Mouse (Mus musculus) stomach, postnatal 0 days (tissue): ENCODE measurements around the gene Gse1.

Experiments used
- CTCF ChIP-seq: IDR thresholded peaks from 2 replicates; pipeline ENCODE4 v1.5.1; 2016; ENCODE audit warnings: antibody characterized with exemption, low read depth, mild to moderate bottlenecking, moderate library complexity
- EP300 ChIP-seq: optimal IDR thresholded peaks from 2 replicates; pipeline ENCODE3; 2016; ENCODE audit warnings: antibody characterized with exemption

DNA sequence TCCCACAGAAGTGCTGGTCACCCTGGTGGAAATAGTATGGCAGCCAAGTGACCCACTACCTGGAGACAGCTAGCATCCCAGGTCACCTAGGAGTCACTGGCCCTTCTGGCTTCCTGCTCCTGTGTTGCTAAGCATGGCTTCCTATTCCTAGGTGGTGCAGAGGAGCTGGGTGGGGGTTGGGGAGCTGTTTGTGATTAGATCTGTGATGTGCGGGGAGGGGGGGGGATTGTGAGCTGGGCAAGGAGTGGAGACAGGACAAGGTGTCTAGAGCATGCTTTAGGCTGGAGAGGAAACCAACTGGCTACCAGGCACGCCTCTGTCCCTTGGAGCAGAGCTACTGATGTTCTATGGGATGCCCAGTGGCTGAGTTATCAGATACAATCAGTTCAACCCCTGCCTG is 243.5 kb downstream of the Gse1 start:
- TF ChIP-seq CTCF (no peak), EP300 (no peak)
